Mouse (Mus musculus) liver, postnatal 0 days (tissue): ENCODE measurements around the gene Sox5.

Experiments used
- CTCF ChIP-seq: sonication (generic); IDR thresholded peaks from 2 replicates; pipeline ENCODE4 v1.5.1; 2016; ENCODE audit warnings: antibody characterized with exemption, low read depth
- EP300 ChIP-seq: IDR thresholded peaks from 2 replicates; pipeline ENCODE4 v1.6.1; 2016; ENCODE audit warnings: antibody characterized with exemption, low read depth, mild to moderate bottlenecking

- TF ChIP-seq CTCF (no peak), EP300 (no peak)
Observed at GRCm38 (mm10) chr6:144510147-144510546, 271.6 kb downstream of the Sox5 start.
